Mouse (Mus musculus): ENCODE measurements around the gene Gm16429. TPM values are rescaled to one million over a fixed set of nuclear protein-coding genes. Genes with fewer than 3 reads are reported as not detected.
"Not testable (repeated sequence)": the region's sequence is repeated elsewhere in the genome, so short reads cannot be mapped to it uniquely, and the experiment has no call there.

Gene Gm16429
- polyA plus RNA-seq (2015; fragmentation: Nextera tagmentation; extraction: Ambion mirVana) = not detected in 2 replicates

GRCm38 (mm10) chr5:93928952-93929351 is at the start of gene Gm16429:
Gene Gm16429 (minus strand): TSS chr5:93929052.
- not testable (repeated sequence) for H3K4me2 ChIP-seq; H3K27ac ChIP-seq; DNase-seq; H3K9me3 ChIP-seq (replicated peaks); H3K4me3 ChIP-seq (replicated peaks); H3K9ac ChIP-seq; H3K4me1 ChIP-seq (replicated peaks); ATAC-seq (ENCODE audit: low read depth); H3K27me3 ChIP-seq; H3K36me3 ChIP-seq
- no CpG with 5 or more reads among the region's 1 CpGs for WGBS (ENCODE audit: insufficient replicate concordance)

Other genes starting within 250 kb of the Gm16429 start
- not detected in 2 replicates for gene Gm7792, start 85.3 kb downstream of the Gm16429 start, polyA plus RNA-seq (2015; fragmentation: Nextera tagmentation; extraction: Ambion mirVana)
- not detected in 2 replicates for gene BC061212, start 141.5 kb upstream of the Gm16429 start, polyA plus RNA-seq (2015; fragmentation: Nextera tagmentation; extraction: Ambion mirVana)
- gene Gm6351, start 147.3 kb upstream of the Gm16429 start, polyA plus RNA-seq (2015; fragmentation: Nextera tagmentation; extraction: Ambion mirVana) = not detected in 2 replicates

All from liver, embryonic 13.5 days (tissue).